Mouse (Mus musculus): ENCODE results near the gene Mark4. TPM values are rescaled to one million over a fixed set of nuclear protein-coding genes. Genes with fewer than 3 reads are reported as not detected.

The Mark4 gene
- polyA plus RNA-seq, 1 experiment from 2014 or later: 10.0 TPM

- Histone ChIP-seq H3K9me3 (ENCODE audit: control insufficient read depth, low read length) (no peaks in the 10 kb centered on the region), H3K4me1 (ENCODE audit: control insufficient read depth, insufficient read depth, low read length) (no peaks in the 10 kb centered on the region), H3K9ac (ENCODE audit: low read length) (no peak overlapping the region), H3K27ac (replicated peaks; ENCODE audit: low read depth, low read length) (no peak overlapping the region), H3K36me3 (ENCODE audit: control insufficient read depth, insufficient read depth, low read length) (no peaks in the 10 kb centered on the region), H3K4me3 (ENCODE audit: low read depth, low read length) (no peak overlapping the region), H3K27me3 (ENCODE audit: control insufficient read depth, insufficient read depth, low read length) (no peaks in the 10 kb centered on the region), H3K4me2 (ENCODE audit: low read depth, severe bottlenecking) (no peak overlapping the region)
- DNase-seq (ENCODE audit: low spot score) (no peak), ATAC-seq (ENCODE audit: insufficient number of reproducible peaks, low FRiP score, low TSS enrichment, low read depth) (no peak)
- 90% methylated on average over 4 of the region's 4 CpGs for WGBS
These were observed 82.6 kb downstream of the Mark4 start for GRCm38 (mm10) chr7:19376019-19376418.

DNA sequence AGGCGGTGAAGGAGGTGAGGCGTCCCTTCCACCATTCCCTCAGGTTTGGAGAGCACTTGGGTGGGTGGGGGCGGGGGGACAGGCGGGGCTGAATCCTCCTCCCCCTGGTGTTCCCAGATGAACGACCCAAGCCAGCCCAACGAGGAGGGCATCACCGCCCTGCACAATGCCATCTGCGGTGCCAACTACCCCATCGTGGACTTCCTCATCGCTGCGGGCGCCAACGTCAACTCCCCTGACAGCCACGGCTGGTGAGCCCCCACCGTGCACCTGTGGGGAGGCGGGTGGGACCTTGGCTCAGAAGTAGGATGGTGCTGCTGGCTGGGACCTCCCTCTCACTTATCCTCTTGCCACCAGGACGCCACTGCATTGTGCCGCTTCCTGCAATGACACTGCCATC is 83.3 kb downstream of the Mark4 start:
- no peak overlapping the region for H3K9ac ChIP-seq (ENCODE audit: low read length)
- H3K4me3 ChIP-seq (ENCODE audit: low read depth, low read length): no peak overlapping the region
- H3K27me3 ChIP-seq (ENCODE audit: control insufficient read depth, insufficient read depth, low read length): no peaks in the 10 kb centered on the region
- ATAC-seq (ENCODE audit: insufficient number of reproducible peaks, low FRiP score, low TSS enrichment, low read depth) (no peak), DNase-seq (ENCODE audit: low spot score) (no peak)
- no peaks in the 10 kb centered on the region for H3K9me3 ChIP-seq (ENCODE audit: control insufficient read depth, low read length)
- H3K4me2 ChIP-seq (ENCODE audit: low read depth, severe bottlenecking): no peak overlapping the region
- WGBS: 75% methylated on average over 18 of the region's 18 CpGs
- no peaks in the 10 kb centered on the region for H3K4me1 ChIP-seq (ENCODE audit: control insufficient read depth, insufficient read depth, low read length)
- H3K36me3 ChIP-seq (ENCODE audit: control insufficient read depth, insufficient read depth, low read length): no peaks in the 10 kb centered on the region
- no peak overlapping the region for H3K27ac ChIP-seq (replicated peaks; ENCODE audit: low read depth, low read length)

MicroRNAs encoded within 50 kb of the gene (microRNA counts, 519-probe panel; counts per million panel counts)
- not detected for microRNA mmu-miR-343

Small RNA genes within 50 kb of the gene (microRNA-seq; reads per million reads assigned to microRNA genes)
- not detected for gene Mir343

Other genes with a start within 250 kb of the Mark4 start
- 8.7 and 10.5 TPM in 2 replicates for gene Gpr4, start 246.3 kb downstream of the Mark4 start, polyA plus RNA-seq (2014; fragmentation: Nextera tagmentation; extraction: Ambion mirVana)
- 42.9 and 43.2 TPM in 2 replicates for gene Opa3, start 230.5 kb downstream of the Mark4 start, polyA plus RNA-seq (2014; fragmentation: Nextera tagmentation; extraction: Ambion mirVana)
- 62.3 and 65.6 TPM in 2 replicates for gene Vasp, start 187.0 kb downstream of the Mark4 start, polyA plus RNA-seq (2014; fragmentation: Nextera tagmentation; extraction: Ambion mirVana)
- 0.24 TPM in 1 of 2 replicates, not detected in the other for gene Ppm1n, start 178.8 kb downstream of the Mark4 start, polyA plus RNA-seq (2014; fragmentation: Nextera tagmentation; extraction: Ambion mirVana)
- 9.0 and 10.0 TPM in 2 replicates for gene Rtn2, start 176.2 kb downstream of the Mark4 start, polyA plus RNA-seq (2014; fragmentation: Nextera tagmentation; extraction: Ambion mirVana)
- 0.06 TPM in 1 of 2 replicates, not detected in the other for gene Fosb, start 148.8 kb downstream of the Mark4 start, polyA plus RNA-seq (2014; fragmentation: Nextera tagmentation; extraction: Ambion mirVana)
- 104 and 114 TPM in 2 replicates for gene Ercc1, start 114.0 kb downstream of the Mark4 start, polyA plus RNA-seq (2014; fragmentation: Nextera tagmentation; extraction: Ambion mirVana)
- 21.1 and 24.8 TPM in 2 replicates for gene Cd3eap, start 99.3 kb downstream of the Mark4 start, polyA plus RNA-seq (2014; fragmentation: Nextera tagmentation; extraction: Ambion mirVana)
- gene Ppp1r13l, start 99.1 kb downstream of the Mark4 start, polyA plus RNA-seq (2014; fragmentation: Nextera tagmentation; extraction: Ambion mirVana): 6.6 and 8.7 TPM in 2 replicates
- gene Ercc2, start 76.8 kb downstream of the Mark4 start, polyA plus RNA-seq (2014; fragmentation: Nextera tagmentation; extraction: Ambion mirVana): 11.8 and 13.5 TPM in 2 replicates
- 2.7 and 3.5 TPM in 2 replicates for gene Klc3, start 54.7 kb downstream of the Mark4 start, polyA plus RNA-seq (2014; fragmentation: Nextera tagmentation; extraction: Ambion mirVana)
- gene Ckm, start 54.0 kb downstream of the Mark4 start, polyA plus RNA-seq (2014; fragmentation: Nextera tagmentation; extraction: Ambion mirVana): 3.8 and 5.2 TPM in 2 replicates
- gene Exoc3l2, start 4.5 kb upstream of the Mark4 start, polyA plus RNA-seq (2014; fragmentation: Nextera tagmentation; extraction: Ambion mirVana): 1.8 and 2.2 TPM in 2 replicates
- gene Bloc1s3, start 49.5 kb upstream of the Mark4 start, polyA plus RNA-seq (2014; fragmentation: Nextera tagmentation; extraction: Ambion mirVana): 2.3 and 2.7 TPM in 2 replicates
- gene Trappc6a, start 49.6 kb upstream of the Mark4 start, polyA plus RNA-seq (2014; fragmentation: Nextera tagmentation; extraction: Ambion mirVana): 73.3 and 82.3 TPM in 2 replicates
- 0.12 and 0.16 TPM in 2 replicates for gene Nkpd1, start 59.0 kb upstream of the Mark4 start, polyA plus RNA-seq (2014; fragmentation: Nextera tagmentation; extraction: Ambion mirVana)
- gene Ppp1r37, start 104.3 kb upstream of the Mark4 start, polyA plus RNA-seq (2014; fragmentation: Nextera tagmentation; extraction: Ambion mirVana): 3.9 and 5.5 TPM in 2 replicates
- 0.21 and 0.52 TPM in 2 replicates for gene Zfp296, start 118.5 kb upstream of the Mark4 start, polyA plus RNA-seq (2014; fragmentation: Nextera tagmentation; extraction: Ambion mirVana)
- 183 and 185 TPM in 2 replicates for gene Gemin7, start 118.8 kb upstream of the Mark4 start, polyA plus RNA-seq (2014; fragmentation: Nextera tagmentation; extraction: Ambion mirVana)
- 55.9 and 61.5 TPM in 2 replicates for gene Clasrp, start 145.7 kb upstream of the Mark4 start, polyA plus RNA-seq (2014; fragmentation: Nextera tagmentation; extraction: Ambion mirVana)
- 4.7 and 5.3 TPM in 2 replicates for gene Relb, start 170.6 kb upstream of the Mark4 start, polyA plus RNA-seq (2014; fragmentation: Nextera tagmentation; extraction: Ambion mirVana)
- 91.6 and 97.3 TPM in 2 replicates for gene Clptm1, start 206.2 kb upstream of the Mark4 start, polyA plus RNA-seq (2014; fragmentation: Nextera tagmentation; extraction: Ambion mirVana)
- gene Apoc2, start 219.1 kb upstream of the Mark4 start, polyA plus RNA-seq (2014; fragmentation: Nextera tagmentation; extraction: Ambion mirVana): 0.44 and 0.77 TPM in 2 replicates
- not detected in 2 replicates for gene Gm44805, start 222.6 kb upstream of the Mark4 start, polyA plus RNA-seq (2014; fragmentation: Nextera tagmentation; extraction: Ambion mirVana)
- not detected in 2 replicates for gene Apoc4, start 222.7 kb upstream of the Mark4 start, polyA plus RNA-seq (2014; fragmentation: Nextera tagmentation; extraction: Ambion mirVana)
- 4.5 and 5.0 TPM in 2 replicates for gene Apoc1, start 233.8 kb upstream of the Mark4 start, polyA plus RNA-seq (2014; fragmentation: Nextera tagmentation; extraction: Ambion mirVana)
- gene Apoe, start 240.4 kb upstream of the Mark4 start, polyA plus RNA-seq (2014; fragmentation: Nextera tagmentation; extraction: Ambion mirVana): 83.0 and 83.4 TPM in 2 replicates

All from limb, embryonic 11.5 days (tissue).